Mouse (Mus musculus) intestine, embryonic 16.5 days (tissue): ENCODE data around the gene Actr5. TPM values are rescaled to one million over a fixed set of nuclear protein-coding genes. Genes with fewer than 3 reads are reported as not detected.

Experiments
- ATAC-seq: fragments of 200-750 bp; cut with Nextera tagmentation; 2 replicates; pipeline ENCODE4 v1.8.0; 2017; ENCODE audit warnings: moderate TSS enrichment, moderate library complexity
- H3K27ac ChIP-seq: fragments of 300-500 bp; sonication (generic); 2 replicates; pipeline ENCODE4 v1.5.1; 2014; ENCODE audit warnings: mild to moderate bottlenecking, low read length
- H3K27me3 ChIP-seq: fragments of 300-500 bp; sonication (generic); replicated peaks from 2 replicates; pipeline ENCODE4 v1.6.1; 2014; ENCODE audit warnings: low read length, control low read depth, mixed read lengths; ENCODE audit not compliant: control insufficient read depth, insufficient read depth
- H3K36me3 ChIP-seq: fragments of 300-500 bp; sonication (generic); 2 replicates; pipeline ENCODE4 v1.6.1; 2014; ENCODE audit warnings: low read length, control low read depth; ENCODE audit not compliant: control insufficient read depth, insufficient read depth
- H3K4me1 ChIP-seq: fragments of 300-500 bp; sonication (generic); 2 replicates; pipeline ENCODE4 v1.6.1; 2014; ENCODE audit warnings: low read length, control low read depth, mixed read lengths; ENCODE audit not compliant: control insufficient read depth, insufficient read depth
- H3K4me2 ChIP-seq: fragments of 300-500 bp; sonication (generic); 2 replicates; pipeline ENCODE4 v1.6.1; 2014; ENCODE audit warnings: low read depth, low read length, control low read depth
- H3K4me3 ChIP-seq: fragments of 300-500 bp; sonication (generic); 2 replicates; pipeline ENCODE4 v1.5.1; 2014; ENCODE audit warnings: mild to moderate bottlenecking, low read length
- H3K9ac ChIP-seq: fragments of 300-500 bp; sonication (generic); 2 replicates; pipeline ENCODE4 v1.6.1; 2014; ENCODE audit warnings: low read depth, low read length
- H3K9me3 ChIP-seq: fragments of 300-500 bp; sonication (generic); 2 replicates; pipeline ENCODE4 v1.6.1; 2016; ENCODE audit warnings: low read length, control low read depth; ENCODE audit not compliant: control insufficient read depth
- WGBS: fragments of 180-500 bp; shearing (Covaris S2); extraction: QIAGEN DNeasy Blood & Tissue Kit; methylation state at CpG from one replicate; pipeline ENCODE4 v1.1.7; 2014; 5-methylcytosine and 5-hydroxymethylcytosine counted together
- polyA plus RNA-seq: library from polyadenylated mRNA; unstranded; fragments of >200 nt; fragmentation: Nextera tagmentation; extraction: Ambion mirVana; gene quantifications from 2 replicates; pipeline ENCODE4 v1.2.1, GENCODE M21; 2015

Actr5 gene
- polyA plus RNA-seq, 1 experiment from 2014 or later, result 1.0 TPM

DNA sequence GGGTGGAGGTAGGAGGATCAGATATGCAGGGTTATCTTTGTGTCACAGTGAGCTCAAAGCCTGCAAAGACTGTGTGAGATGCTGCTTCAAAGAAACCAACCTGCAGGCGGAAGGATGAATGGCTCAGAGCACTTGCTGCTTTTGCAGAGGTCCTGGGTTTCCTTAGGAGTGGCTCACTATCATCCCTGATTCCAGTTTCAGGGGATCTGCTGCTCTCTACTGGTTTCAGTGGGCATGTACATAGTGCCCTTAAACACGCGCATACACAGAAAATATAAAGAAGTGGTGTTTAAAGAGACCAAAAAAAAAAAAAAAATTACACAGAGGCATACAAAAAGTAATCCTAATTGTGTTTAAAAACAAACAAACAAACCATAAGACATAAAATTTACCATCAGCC, 4.2 kb downstream of the Actr5 start:
- H3K4me2 ChIP-seq, result no peak overlapping the region
- no peak overlapping the region for H3K4me3 ChIP-seq
- no peaks in the 10 kb centered on the region for H3K9me3 ChIP-seq
- no peak overlapping the region for H3K27ac ChIP-seq
- peaks cover 20% of the 10 kb centered on the region for H3K36me3 ChIP-seq
- H3K9ac ChIP-seq, result no peak overlapping the region
- H3K27me3 ChIP-seq, result no peaks in the 10 kb centered on the region
- 66% methylated on average over 3 of the region's 3 CpGs for WGBS
- no peak for ATAC-seq
- H3K4me1 ChIP-seq, result peaks cover 9% of the 10 kb centered on the region

DNA sequence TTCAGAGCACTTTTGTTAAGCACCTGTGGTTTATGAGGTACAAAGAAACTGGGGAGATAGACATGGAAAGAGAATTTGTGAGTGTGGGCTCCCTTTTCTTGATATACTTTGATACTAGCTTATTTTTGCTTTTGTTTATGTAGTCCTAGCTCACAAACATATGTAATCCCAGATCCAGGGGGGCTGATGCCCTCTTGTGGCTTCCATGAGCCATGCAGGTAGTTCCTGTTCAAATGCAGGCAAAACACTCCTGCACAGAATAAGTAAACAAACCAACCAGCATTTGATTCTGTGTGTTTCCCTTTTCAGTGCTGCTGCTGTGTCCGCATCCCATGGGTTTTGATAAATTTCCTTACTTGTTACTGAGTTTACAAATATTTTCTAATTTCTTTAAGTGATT, 4.7 kb downstream of the Actr5 start:
- peaks cover 22% of the 10 kb centered on the region for H3K36me3 ChIP-seq
- H3K9me3 ChIP-seq, result no peaks in the 10 kb centered on the region
- H3K9ac ChIP-seq, result no peak overlapping the region
- 58% methylated on average over 1 of the region's 1 CpGs for WGBS
- peaks cover 9% of the 10 kb centered on the region for H3K4me1 ChIP-seq
- no peaks in the 10 kb centered on the region for H3K27me3 ChIP-seq
- no peak overlapping the region for H3K4me3 ChIP-seq
- no peak for ATAC-seq
- no peak overlapping the region for H3K27ac ChIP-seq
- no peak overlapping the region for H3K4me2 ChIP-seq

DNA sequence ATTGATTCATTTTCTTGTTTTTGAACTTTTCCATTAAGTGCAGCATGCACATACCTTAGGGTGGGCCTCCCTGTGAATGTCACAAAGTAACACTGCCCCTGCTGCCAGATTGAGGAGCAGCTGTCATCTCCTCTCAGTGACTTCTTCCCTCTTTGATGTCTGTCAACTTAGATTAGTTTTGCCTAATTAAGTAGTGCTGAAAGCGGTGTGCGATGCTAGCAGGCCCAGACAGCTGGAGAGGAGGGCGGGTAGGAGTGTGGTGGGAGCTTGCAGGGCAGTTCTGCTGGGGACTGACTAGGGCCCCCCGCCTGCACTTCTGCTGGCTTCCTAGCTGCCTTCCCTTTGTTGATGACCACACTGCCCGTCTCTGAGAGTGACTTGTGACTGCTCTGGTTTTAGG, 7.2 kb downstream of the Actr5 start:
- Histone ChIP-seq H3K9me3 (no peaks in the 10 kb centered on the region), H3K27me3 (no peaks in the 10 kb centered on the region), H3K9ac (no peak overlapping the region), H3K4me1 (no peaks in the 10 kb centered on the region), H3K36me3 (peaks cover 36% of the 10 kb centered on the region), H3K4me2 (no peak overlapping the region), H3K27ac (no peak overlapping the region), H3K4me3 (no peak overlapping the region)
- 84% methylated on average over 5 of the region's 5 CpGs for WGBS
- no peak for ATAC-seq

DNA sequence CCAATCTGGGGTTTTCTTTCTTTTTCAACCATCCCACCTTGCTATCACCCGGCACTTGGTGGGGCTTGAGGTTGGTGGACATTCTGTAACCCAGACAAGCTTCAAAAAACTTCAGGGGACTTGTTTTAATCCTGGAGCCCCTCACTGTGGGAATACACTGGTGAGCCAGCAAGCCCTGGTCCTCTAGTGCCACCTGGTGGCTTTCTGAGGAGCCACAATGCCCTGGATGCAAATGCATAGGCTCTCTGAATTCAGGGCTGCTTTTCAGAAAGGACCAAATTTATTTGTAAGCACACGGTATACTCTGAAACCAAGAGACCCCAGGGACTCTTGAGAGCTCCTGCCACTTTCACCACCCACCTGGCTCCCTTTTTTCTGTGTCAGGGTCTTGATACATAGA, 17.2 kb downstream of the Actr5 start:
- 29% methylated on average over 2 of the region's 2 CpGs for WGBS
- Histone ChIP-seq H3K4me1 (no peaks in the 10 kb centered on the region), H3K27me3 (no peaks in the 10 kb centered on the region), H3K9ac (no peak overlapping the region), H3K36me3 (peaks cover 5% of the 10 kb centered on the region), H3K27ac (no peak overlapping the region), H3K4me2 (no peak overlapping the region), H3K4me3 (no peak overlapping the region), H3K9me3 (no peaks in the 10 kb centered on the region)
- no peak for ATAC-seq

DNA sequence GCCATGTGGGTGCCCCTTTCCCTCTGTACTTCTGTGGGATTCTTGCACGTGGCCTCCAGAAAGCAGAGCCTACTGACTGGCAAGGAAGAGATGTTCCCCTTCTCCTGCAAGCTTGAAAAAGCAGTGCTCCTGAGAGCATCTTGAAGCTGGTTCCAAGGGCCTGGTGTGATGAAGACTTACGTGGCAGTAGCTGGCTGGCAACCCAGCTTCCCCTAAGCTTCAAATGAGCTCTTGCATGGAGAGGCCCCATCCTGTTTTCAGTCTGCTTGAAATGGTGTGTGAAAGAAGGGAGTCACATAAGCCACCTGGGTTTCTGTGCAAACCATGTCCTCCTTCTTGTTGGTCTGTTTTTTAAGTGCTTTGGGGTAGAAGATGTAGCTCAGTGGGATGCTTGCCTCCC, 17.9 kb downstream of the Actr5 start:
- H3K9me3 ChIP-seq, result no peaks in the 10 kb centered on the region
- H3K9ac ChIP-seq, result no peak overlapping the region
- H3K4me1 ChIP-seq, result no peaks in the 10 kb centered on the region
- peaks cover 5% of the 10 kb centered on the region for H3K36me3 ChIP-seq
- WGBS, result 93% methylated on average over 2 of the region's 2 CpGs
- H3K27ac ChIP-seq, result no peak overlapping the region
- H3K4me2 ChIP-seq, result no peak overlapping the region
- H3K27me3 ChIP-seq, result no peaks in the 10 kb centered on the region
- no peak overlapping the region for H3K4me3 ChIP-seq
- no peak for ATAC-seq

DNA sequence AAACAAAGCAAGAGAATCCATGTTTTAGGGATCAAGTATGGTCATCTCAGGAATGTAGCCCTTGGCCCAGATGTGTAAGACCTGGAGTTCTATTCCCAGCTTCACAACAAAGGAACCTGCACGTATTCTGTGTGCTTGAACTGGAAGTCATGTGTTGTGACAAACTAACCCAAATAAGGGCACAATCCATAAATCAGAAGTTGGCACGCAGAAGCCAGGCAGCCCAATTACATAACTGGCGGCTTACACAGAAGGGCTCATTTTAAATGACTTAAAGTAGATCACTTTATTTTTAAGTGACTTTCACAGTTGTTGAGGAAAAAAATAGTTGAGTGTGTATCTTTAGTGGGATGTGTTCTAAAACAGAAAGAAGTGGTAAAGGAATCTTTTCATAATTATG, 19.1 kb downstream of the Actr5 start:
- WGBS, result 70% methylated on average over 3 of the region's 3 CpGs
- no peaks in the 10 kb centered on the region; the same call in none of the 2 replicates for H3K36me3 ChIP-seq
- no peak overlapping the region for H3K9ac ChIP-seq
- no peaks in the 10 kb centered on the region for H3K27me3 ChIP-seq
- H3K4me1 ChIP-seq, result no peaks in the 10 kb centered on the region
- no peak overlapping the region for H3K4me2 ChIP-seq
- no peak for ATAC-seq
- H3K4me3 ChIP-seq, result no peak overlapping the region
- H3K9me3 ChIP-seq, result no peaks in the 10 kb centered on the region
- H3K27ac ChIP-seq, result no peak overlapping the region

DNA sequence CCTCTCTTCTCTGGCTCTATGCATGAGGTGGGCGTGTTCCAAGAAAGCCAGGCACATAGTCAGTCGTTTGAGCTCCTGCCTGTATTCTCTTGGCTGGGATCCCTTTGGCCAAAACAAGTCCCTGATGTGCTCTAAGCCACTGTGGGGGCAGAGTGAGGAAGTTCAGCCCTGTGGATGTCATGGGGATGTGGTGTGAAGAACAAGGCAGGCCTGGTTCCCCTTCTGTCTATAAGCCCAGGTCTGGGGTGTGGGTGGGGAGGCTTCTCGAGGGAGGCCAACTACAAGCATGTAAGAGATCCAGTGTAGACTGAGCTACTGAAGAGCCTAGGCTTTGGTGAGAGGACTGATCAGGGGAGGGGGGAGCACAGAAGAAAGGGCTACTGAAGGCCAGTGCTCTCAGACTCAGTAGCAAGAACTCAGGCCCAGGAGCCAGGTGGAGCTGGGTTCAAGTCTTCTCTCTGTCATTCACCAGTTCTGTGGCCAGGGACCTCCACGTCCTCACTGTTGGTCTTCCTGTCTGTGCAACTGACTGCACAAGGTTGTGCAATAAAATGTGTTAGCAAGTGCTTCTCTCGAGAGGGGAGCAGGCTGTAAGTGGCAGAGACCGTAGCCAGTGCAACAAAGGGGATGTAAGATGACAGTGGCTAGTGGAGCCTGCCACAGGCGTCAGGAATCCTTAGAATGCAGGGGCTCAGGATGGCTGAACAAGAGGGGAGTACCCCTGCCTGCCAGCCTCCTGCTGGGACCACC, 26.6 kb downstream of the Actr5 start:
- Histone ChIP-seq H3K4me1 (no peaks in the 10 kb centered on the region), H3K36me3 (no peaks in the 10 kb centered on the region), H3K27ac (no peak overlapping the region), H3K9me3 (no peaks in the 10 kb centered on the region), H3K9ac (no peak overlapping the region), H3K27me3 (no peaks in the 10 kb centered on the region), H3K4me2 (no peak overlapping the region), H3K4me3 (no peak overlapping the region)
- no peak for ATAC-seq
- 65% methylated on average over 7 of the region's 7 CpGs for WGBS

DNA sequence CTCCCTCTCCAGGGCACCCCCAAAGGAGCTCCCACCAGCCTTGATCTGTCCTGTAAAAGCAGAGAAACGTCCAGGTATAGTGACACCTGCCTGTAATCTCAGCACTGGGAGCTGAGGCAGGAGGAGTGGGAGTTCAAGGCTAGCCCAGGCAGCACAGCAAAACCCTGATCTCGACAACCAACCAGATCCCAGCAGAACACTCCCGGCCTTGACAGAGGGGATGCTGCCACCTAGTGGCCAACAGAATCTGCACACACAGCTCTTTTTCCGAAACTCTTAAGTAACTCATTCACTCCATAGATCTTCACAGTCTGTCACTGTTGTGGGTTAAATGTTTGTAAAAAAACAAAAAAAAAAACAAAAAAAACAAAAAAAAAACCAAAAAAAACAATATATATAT, 28.3 kb downstream of the Actr5 start:
- no peaks in the 10 kb centered on the region for H3K36me3 ChIP-seq
- peaks cover 1% of the 10 kb centered on the region; the same call in 1 of the 2 replicates for H3K4me1 ChIP-seq
- 11% methylated on average over 4 of the region's 4 CpGs for WGBS
- H3K9me3 ChIP-seq, result no peaks in the 10 kb centered on the region
- peak; percentile 31; the same call in 1 of the 2 replicates for ATAC-seq
- H3K27ac ChIP-seq, result no peak overlapping the region
- H3K9ac ChIP-seq, result no peak overlapping the region
- no peak overlapping the region for H3K4me3 ChIP-seq
- no peaks in the 10 kb centered on the region for H3K27me3 ChIP-seq
- H3K4me2 ChIP-seq, result no peak overlapping the region

DNA sequence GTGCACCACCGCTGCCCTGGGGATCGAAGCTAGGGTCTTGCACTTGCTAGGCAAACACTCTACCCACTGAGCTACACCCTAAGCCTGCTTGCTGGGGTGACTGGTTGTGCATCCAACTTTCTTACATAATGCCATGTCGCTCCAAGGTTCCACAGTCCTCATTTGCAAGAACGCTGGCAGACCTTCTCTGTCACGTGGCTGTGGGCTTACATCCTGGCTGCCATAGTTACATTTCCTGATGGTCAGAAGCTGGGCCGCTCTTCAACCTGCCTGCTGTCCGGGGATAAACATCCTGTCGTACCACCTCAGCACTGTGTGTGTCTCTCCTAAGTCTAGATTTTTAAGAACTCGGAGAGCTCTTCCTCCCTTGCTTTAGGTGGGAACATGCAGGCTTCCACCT, 30.0 kb downstream of the Actr5 start:
- Histone ChIP-seq H3K4me1 (peaks cover 6% of the 10 kb centered on the region), H3K9ac (no peak overlapping the region), H3K36me3 (no peaks in the 10 kb centered on the region), H3K27me3 (no peaks in the 10 kb centered on the region), H3K27ac (no peak overlapping the region; the same call in 1 of the 2 replicates), H3K4me3 (no peak overlapping the region), H3K4me2 (no peak overlapping the region), H3K9me3 (no peaks in the 10 kb centered on the region)
- WGBS, result 67% methylated on average over 9 of the region's 9 CpGs
- no peak for ATAC-seq

DNA sequence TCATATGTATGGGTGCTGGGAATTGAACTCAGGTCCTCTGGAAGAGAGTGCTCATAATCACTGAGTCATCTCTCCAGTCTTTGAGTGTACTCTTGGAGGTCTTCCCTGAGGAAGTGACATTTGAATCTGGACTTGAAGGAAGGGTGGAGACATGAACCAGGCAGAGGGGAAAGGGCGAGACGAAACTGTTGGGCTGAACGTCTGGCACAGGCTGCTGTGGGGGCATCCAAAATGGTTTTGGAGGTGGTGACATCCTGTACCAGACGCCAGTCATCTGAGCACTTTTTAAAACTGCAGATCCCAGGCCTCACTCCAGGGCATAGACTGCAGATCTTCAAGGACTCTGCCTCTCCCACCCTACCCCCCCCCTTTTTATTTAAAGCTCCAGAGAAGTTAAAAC, 31.1 kb downstream of the Actr5 start:
- no peak overlapping the region for H3K4me3 ChIP-seq
- 84% methylated on average over 4 of the region's 4 CpGs for WGBS
- no peaks in the 10 kb centered on the region for H3K27me3 ChIP-seq
- ATAC-seq, result no peak
- no peak overlapping the region for H3K9ac ChIP-seq
- H3K27ac ChIP-seq, result no peak overlapping the region
- H3K9me3 ChIP-seq, result no peaks in the 10 kb centered on the region
- H3K4me1 ChIP-seq, result peaks cover 6% of the 10 kb centered on the region
- no peaks in the 10 kb centered on the region for H3K36me3 ChIP-seq
- H3K4me2 ChIP-seq, result no peak overlapping the region
